Mouse (Mus musculus): ENCODE results near the gene D5Ertd577e. TPM values are rescaled to one million over a fixed set of nuclear protein-coding genes. Genes with fewer than 3 reads are reported as not detected.

Gene D5Ertd577e
- polyA plus RNA-seq (2012; ENCODE audit: low replicate concordance), result not detected in 2 replicates

GRCm38 (mm10) chr5:95456506-95456905, at the start of gene D5Ertd577e:
D5Ertd577e (plus strand) TSS chr5:95456806.

GRCm38 (mm10) chr5:95510458-95510857, 53.9 kb downstream of the D5Ertd577e start, which contains the start of gene Gm3286:
Gm3286 (plus strand) TSS chr5:95510758.

Other genes with a start within 250 kb of the D5Ertd577e start
- gene Gm10424, start 184.0 kb upstream of the D5Ertd577e start, polyA plus RNA-seq (2012; ENCODE audit: low replicate concordance), result not detected in 2 replicates
- not detected in 2 replicates for gene Gm3259, start 150.9 kb upstream of the D5Ertd577e start, polyA plus RNA-seq (2012; ENCODE audit: low replicate concordance)
- gene Gm3286, start 54.0 kb downstream of the D5Ertd577e start, polyA plus RNA-seq (2012; ENCODE audit: low replicate concordance), result not detected in 2 replicates
- gene Gm7971, start 138.1 kb downstream of the D5Ertd577e start, polyA plus RNA-seq (2012; ENCODE audit: low replicate concordance), result not detected in 2 replicates